Mouse (Mus musculus): ENCODE data around the gene Gm44511. TPM values are rescaled to one million over a fixed set of nuclear protein-coding genes. Genes with fewer than 3 reads are reported as not detected.
"Not testable (repeated sequence)": the region's sequence is repeated elsewhere in the genome, so short reads cannot be mapped to it uniquely, and the experiment has no call there.

Gene Gm44511
- polyA plus RNA-seq, 1 experiment from 2014 or later = not detected

GRCm38 (mm10) chr6:128755402-128755763 lies 70.7 kb downstream of the Gm44511 start:
- not testable (repeated sequence) for H3K9ac ChIP-seq (replicated peaks); ATAC-seq (ENCODE audit: insufficient number of reproducible peaks, insufficient read depth, low FRiP score, low TSS enrichment, low read depth); H3K27ac ChIP-seq; H3K9me3 ChIP-seq; H3K4me3 ChIP-seq (replicated peaks); H3K4me1 ChIP-seq (replicated peaks); H3K36me3 ChIP-seq; H3K27me3 ChIP-seq; H3K4me2 ChIP-seq
- 48% methylated on average over 4 of the region's 4 CpGs for WGBS

DNA sequence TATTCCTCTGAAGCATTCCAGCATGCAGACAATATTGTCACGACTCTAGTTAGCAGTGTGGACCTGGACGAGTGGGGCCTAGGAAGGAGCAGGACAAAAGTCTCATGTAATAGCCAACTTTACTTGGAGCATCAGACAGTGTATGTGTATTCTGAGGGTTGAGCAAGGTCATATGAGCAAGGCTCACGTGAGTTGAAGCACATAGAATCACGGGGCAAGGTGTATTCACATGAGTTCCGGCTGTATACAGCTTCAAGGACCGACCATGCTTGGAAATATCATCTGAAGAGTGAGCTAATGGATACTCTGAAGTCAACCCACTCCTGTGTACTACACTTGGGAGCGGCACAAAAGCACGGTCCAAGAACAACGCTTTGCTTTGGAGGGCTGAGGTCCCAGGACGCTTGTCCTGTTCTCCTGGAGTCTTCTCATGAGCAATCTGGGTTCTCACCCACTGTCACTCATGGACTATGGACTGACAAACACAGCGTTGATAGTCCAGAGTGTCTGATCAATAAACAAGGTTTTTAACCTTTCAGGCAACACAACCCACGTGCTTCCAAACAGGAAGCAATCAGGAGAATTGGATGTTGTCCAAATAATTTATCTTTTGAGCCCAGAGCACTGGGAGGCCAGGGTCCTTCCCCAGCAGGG lies 71.2 kb downstream of the Gm44511 start:
- H3K36me3 ChIP-seq; H3K27ac ChIP-seq; ATAC-seq (ENCODE audit: insufficient number of reproducible peaks, insufficient read depth, low FRiP score, low TSS enrichment, low read depth); H3K9ac ChIP-seq (replicated peaks); H3K4me1 ChIP-seq (replicated peaks); H3K9me3 ChIP-seq; H3K27me3 ChIP-seq; H3K4me3 ChIP-seq (replicated peaks); H3K4me2 ChIP-seq: not testable (repeated sequence)
- 78% methylated on average over 12 of the region's 12 CpGs for WGBS

GRCm38 (mm10) chr6:128754265-128754664 lies 71.8 kb downstream of the Gm44511 start:
- H3K4me3 ChIP-seq (replicated peaks) = 0 out of 2 replicates have a peak overlapping the region, but pooled peaks have one; percentile 4
- 41% methylated on average over 10 of the region's 10 CpGs for WGBS
- H3K27ac ChIP-seq = not testable (repeated sequence)

GRCm38 (mm10) chr6:128753610-128754224 lies 72.4 kb downstream of the Gm44511 start:
- WGBS = 37% methylated on average over 8 of the region's 8 CpGs
- not testable (repeated sequence) for H3K9me3 ChIP-seq; H3K27me3 ChIP-seq; H3K27ac ChIP-seq; H3K36me3 ChIP-seq; H3K4me3 ChIP-seq (replicated peaks); H3K4me1 ChIP-seq (replicated peaks); H3K9ac ChIP-seq (replicated peaks)
- H3K4me2 ChIP-seq = 0 out of 2 replicates have a peak overlapping the region, but pooled peaks have one; percentile 30
- ATAC-seq (ENCODE audit: insufficient number of reproducible peaks, insufficient read depth, low FRiP score, low TSS enrichment, low read depth) = peak; percentile 92

More at GRCm38 (mm10) chr6:128754265-128754664, 71.8 kb downstream of the Gm44511 start:
- H3K4me2 ChIP-seq = 0 out of 2 replicates have a peak overlapping the region, but pooled peaks have one; percentile 30
- not testable (repeated sequence) for H3K9ac ChIP-seq (replicated peaks); H3K36me3 ChIP-seq; H3K27me3 ChIP-seq; H3K4me1 ChIP-seq (replicated peaks); H3K9me3 ChIP-seq
- peak; percentile 72; the same call in 1 of the 2 replicates for ATAC-seq (ENCODE audit: insufficient number of reproducible peaks, insufficient read depth, low FRiP score, low TSS enrichment, low read depth)

DNA sequence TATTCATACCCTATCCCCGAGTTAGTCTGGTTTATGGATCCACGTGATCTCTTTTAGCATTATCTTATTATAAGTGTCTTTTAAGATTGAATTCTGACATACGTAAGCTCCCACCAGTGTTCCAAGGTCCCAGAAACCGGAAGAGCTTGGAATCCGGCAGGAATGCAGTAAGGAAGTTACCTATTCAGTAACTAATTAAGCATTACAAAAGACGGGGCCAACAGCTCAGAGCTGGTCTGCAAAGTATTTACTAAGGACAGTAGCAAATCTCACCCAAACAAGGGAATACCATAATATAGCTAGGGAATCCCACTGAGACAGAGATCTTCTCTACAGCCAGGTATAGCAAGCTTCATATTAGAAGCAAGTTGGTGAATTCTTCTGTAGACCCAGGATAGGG lies 79.1 kb downstream of the Gm44511 start:
- not testable (repeated sequence) for H3K27ac ChIP-seq; H3K4me2 ChIP-seq; H3K36me3 ChIP-seq; H3K9me3 ChIP-seq; H3K4me3 ChIP-seq (replicated peaks); H3K4me1 ChIP-seq (replicated peaks); H3K27me3 ChIP-seq; H3K9ac ChIP-seq (replicated peaks); ATAC-seq (ENCODE audit: insufficient number of reproducible peaks, insufficient read depth, low FRiP score, low TSS enrichment, low read depth)
- WGBS = 78% methylated on average over 6 of the region's 6 CpGs

DNA sequence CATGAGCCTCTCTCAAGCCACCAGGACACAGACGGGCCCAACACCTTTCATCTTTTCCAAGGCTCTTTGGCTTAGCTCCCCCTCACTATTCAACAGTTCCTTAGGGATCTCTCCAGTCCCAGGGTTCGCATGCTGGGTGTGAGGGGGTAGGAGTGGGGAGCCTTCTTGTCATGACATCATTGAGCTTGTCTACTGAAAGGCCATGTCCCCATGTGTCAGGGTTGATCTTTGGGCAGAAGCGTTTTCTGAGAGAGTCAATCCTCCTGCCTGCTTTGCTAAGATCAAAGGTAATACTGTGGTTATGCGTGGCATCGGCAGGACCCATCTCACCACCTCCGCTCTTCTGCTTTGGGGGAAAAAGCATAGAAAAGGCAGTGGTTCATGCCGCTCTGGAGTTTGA lies 88.7 kb downstream of the Gm44511 start:
- H3K36me3 ChIP-seq = no peaks in the 10 kb centered on the region
- no peak overlapping the region for H3K4me3 ChIP-seq (replicated peaks)
- H3K4me2 ChIP-seq = no peak overlapping the region
- 78% methylated on average over 7 of the region's 7 CpGs for WGBS
- peaks cover 6% of the 10 kb centered on the region; the same call in 1 of the 2 replicates for H3K4me1 ChIP-seq (replicated peaks)
- no peaks in the 10 kb centered on the region for H3K27me3 ChIP-seq
- no peaks in the 10 kb centered on the region for H3K9me3 ChIP-seq
- ATAC-seq (ENCODE audit: insufficient number of reproducible peaks, insufficient read depth, low FRiP score, low TSS enrichment, low read depth) = no peak
- no peak overlapping the region for H3K27ac ChIP-seq
- no peak overlapping the region for H3K9ac ChIP-seq (replicated peaks)

- no peaks in the 10 kb centered on the region for H3K27me3 ChIP-seq
Observed at GRCm38 (mm10) chr6:128736100-128736499, 90.0 kb downstream of the Gm44511 start.

GRCm38 (mm10) chr6:128734896-128735295 lies 91.2 kb downstream of the Gm44511 start:
- H3K4me3 ChIP-seq (replicated peaks) = no peak overlapping the region
- H3K27me3 ChIP-seq = no peaks in the 10 kb centered on the region
- H3K9ac ChIP-seq (replicated peaks) = no peak overlapping the region
- H3K4me2 ChIP-seq = no peak overlapping the region
- no peak overlapping the region for H3K27ac ChIP-seq
- H3K9me3 ChIP-seq = no peaks in the 10 kb centered on the region
- H3K4me1 ChIP-seq (replicated peaks) = peaks cover 6% of the 10 kb centered on the region; the same call in 1 of the 2 replicates
- no peaks in the 10 kb centered on the region for H3K36me3 ChIP-seq
- no peak for ATAC-seq (ENCODE audit: insufficient number of reproducible peaks, insufficient read depth, low FRiP score, low TSS enrichment, low read depth)

More at GRCm38 (mm10) chr6:128736100-128736499, 90.0 kb downstream of the Gm44511 start:
- Histone ChIP-seq H3K36me3 (no peaks in the 10 kb centered on the region), H3K27ac (no peak overlapping the region), H3K4me2 (no peak overlapping the region), H3K9me3 (no peaks in the 10 kb centered on the region), H3K4me3 (replicated peaks) (no peak overlapping the region), H3K4me1 (replicated peaks) (peaks cover 6% of the 10 kb centered on the region; the same call in 1 of the 2 replicates), H3K9ac (replicated peaks) (no peak overlapping the region)
- ATAC-seq (ENCODE audit: insufficient number of reproducible peaks, insufficient read depth, low FRiP score, low TSS enrichment, low read depth) = no peak

DNA sequence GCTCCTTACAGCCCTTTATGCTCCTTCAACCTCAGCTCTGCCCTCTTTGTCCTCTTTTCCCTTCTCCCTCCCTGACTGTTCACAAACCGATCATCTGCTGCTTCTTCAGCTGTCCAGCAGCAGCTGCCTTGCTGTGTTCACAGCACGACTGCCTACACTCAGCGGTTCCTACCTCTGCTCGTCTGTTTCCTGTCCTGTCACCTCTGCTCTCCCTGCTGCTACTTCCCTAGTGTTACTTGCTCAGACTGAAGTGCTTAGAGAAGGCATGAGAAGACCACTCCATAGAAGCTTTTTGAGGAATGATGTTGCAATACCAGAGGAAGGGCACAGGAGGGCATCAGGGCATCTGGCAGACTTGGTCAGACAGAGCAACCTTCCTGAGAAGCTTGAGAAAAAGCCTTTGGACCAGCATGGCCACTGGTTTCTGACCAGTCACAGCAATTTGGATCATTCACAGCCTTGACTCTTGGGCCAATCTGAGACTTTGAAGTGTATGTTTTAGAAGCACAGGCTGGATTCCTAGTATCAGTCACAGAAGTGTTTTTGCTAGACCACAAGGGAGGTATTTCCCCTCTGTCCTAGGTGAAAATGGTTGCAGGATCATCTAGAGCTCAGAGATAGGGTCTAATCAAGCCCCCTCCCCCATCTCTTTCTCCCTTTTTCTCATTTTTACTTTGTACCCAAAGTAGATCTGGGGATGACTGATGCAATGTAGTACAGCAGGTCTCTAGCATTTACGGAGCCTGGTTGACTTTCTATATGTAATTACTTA lies 92.0 kb downstream of the Gm44511 start:
- Histone ChIP-seq H3K4me3 (replicated peaks) (no peak overlapping the region), H3K4me1 (replicated peaks) (peaks cover 6% of the 10 kb centered on the region; the same call in 1 of the 2 replicates), H3K36me3 (no peaks in the 10 kb centered on the region), H3K4me2 (no peak overlapping the region), H3K9me3 (no peaks in the 10 kb centered on the region), H3K27me3 (no peaks in the 10 kb centered on the region), H3K9ac (replicated peaks) (no peak overlapping the region), H3K27ac (no peak overlapping the region)
- 63% methylated on average over 5 of the region's 5 CpGs for WGBS
- no peak for ATAC-seq (ENCODE audit: insufficient number of reproducible peaks, insufficient read depth, low FRiP score, low TSS enrichment, low read depth)

DNA sequence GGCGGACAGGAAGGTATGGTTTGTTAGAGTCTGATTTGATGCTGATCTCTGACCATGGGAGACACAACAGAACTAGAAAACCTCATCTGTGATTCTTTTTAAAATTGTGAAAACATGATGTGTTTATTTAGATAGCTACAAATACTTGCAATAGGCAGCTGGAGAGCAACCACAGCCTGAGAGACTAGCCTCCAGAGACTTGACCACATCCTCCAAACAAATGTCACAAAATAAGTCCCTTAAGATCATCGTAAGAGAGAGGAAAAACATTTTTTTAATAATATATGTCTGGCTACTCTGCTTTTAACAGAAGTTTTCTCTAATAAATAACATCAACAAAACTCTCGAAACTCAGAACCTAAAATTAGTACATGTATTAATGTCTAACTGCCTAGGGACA lies 94.1 kb downstream of the Gm44511 start:
- Histone ChIP-seq H3K4me3 (replicated peaks) (no peak overlapping the region), H3K36me3 (no peaks in the 10 kb centered on the region), H3K9me3 (no peaks in the 10 kb centered on the region), H3K4me1 (replicated peaks) (peaks cover 6% of the 10 kb centered on the region; the same call in 1 of the 2 replicates), H3K27ac (no peak overlapping the region), H3K4me2 (no peak overlapping the region), H3K27me3 (no peaks in the 10 kb centered on the region), H3K9ac (replicated peaks) (no peak overlapping the region)
- ATAC-seq (ENCODE audit: insufficient number of reproducible peaks, insufficient read depth, low FRiP score, low TSS enrichment, low read depth) = no peak
- WGBS = 83% methylated on average over 3 of the region's 3 CpGs

Measured in limb, embryonic 12.5 days (tissue).